Mouse (Mus musculus): Measurements from ENCODE around the gene Olfr376.

DNA sequence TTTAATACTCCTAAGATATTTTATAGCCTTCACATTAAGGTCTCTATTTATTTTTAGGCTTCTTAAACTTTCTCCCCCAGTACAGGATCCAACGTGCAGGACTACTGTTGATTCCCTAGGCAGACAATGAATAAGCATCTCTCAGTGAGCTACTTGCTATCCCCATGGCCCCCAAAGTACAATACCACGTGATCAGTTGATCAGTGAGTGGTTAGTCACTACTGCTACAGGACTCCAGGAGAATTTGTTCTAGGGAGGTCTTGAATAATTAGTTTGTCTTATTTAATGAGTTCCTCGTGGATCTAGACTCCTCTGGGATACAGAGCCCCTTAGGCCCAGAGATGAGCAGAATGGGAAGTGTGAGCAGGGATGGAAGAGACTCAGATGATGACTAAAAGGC, 20.6 kb upstream of the Olfr376 start, which contains the start of gene Olfr20:
- TF ChIP-seq CHD2 (IDR thresholded peaks at IDR 0.05; ENCODE audit: low read depth, low read length) (no peak), HCFC1 (IDR thresholded peaks at IDR 0.05; ENCODE audit: borderline replicate concordance, insufficient read depth, low read length) (no peak), MAFK (IDR thresholded peaks at IDR 0.05; ENCODE audit: insufficient read depth, low read depth, low read length) (no peak), ZNF384 (IDR thresholded peaks at IDR 0.05; ENCODE audit: low read depth, low read length) (no peak)
